Mouse (Mus musculus): Measurements from ENCODE around the gene Dennd5a. TPM values are rescaled to one million over a fixed set of nuclear protein-coding genes. Genes with fewer than 3 reads are reported as not detected.
"Not testable (repeated sequence)": the region's sequence is repeated elsewhere in the genome, so short reads cannot be mapped to it uniquely, and the experiment has no call there.

Dennd5a gene
- 38.0 and 44.3 TPM in 2 replicates for polyA plus RNA-seq (2015; fragmentation: Nextera tagmentation; extraction: Ambion mirVana)

- under 1% methylated on average over 93 of the region's 107 CpGs for WGBS
- H3K9me3 ChIP-seq = peaks cover 3% of the 10 kb centered on the region; the same call in 1 of the 2 replicates
- peak within 1 kb of the TSS; percentile 81 for H3K4me2 ChIP-seq
- ATAC-seq (ENCODE audit: insufficient number of reproducible peaks, insufficient read depth, low FRiP score, low TSS enrichment, low read depth) = peak; percentile 82
- H3K36me3 ChIP-seq = no peaks in the 10 kb centered on the region
- peaks cover 49% of the 10 kb centered on the region for H3K4me1 ChIP-seq
- peak within 1 kb of the TSS; percentile 94 for H3K9ac ChIP-seq
- peak within 1 kb of the TSS; percentile 82 for H3K4me3 ChIP-seq
- no peaks in the 10 kb centered on the region for H3K27me3 ChIP-seq
- H3K27ac ChIP-seq = peak within 1 kb of the TSS; percentile 89
Observed at GRCm38 (mm10) chr7:109959716-109960612, at the start of gene Dennd5a. TSS of gene Dennd5a (minus strand) at chr7:109960470.

GRCm38 (mm10) chr7:110009084-110009483 is 48.8 kb upstream of the Dennd5a start:
- Histone ChIP-seq H3K27me3 (no peaks in the 10 kb centered on the region), H3K36me3 (no peaks in the 10 kb centered on the region), H3K9me3 (no peaks in the 10 kb centered on the region), H3K9ac (no peak overlapping the region), H3K4me1 (no peaks in the 10 kb centered on the region), H3K4me3 (no peak overlapping the region), H3K4me2 (no peak overlapping the region), H3K27ac (no peak overlapping the region)
- ATAC-seq (ENCODE audit: insufficient number of reproducible peaks, insufficient read depth, low FRiP score, low TSS enrichment, low read depth) = no peak
- WGBS = 92% methylated on average over 6 of the region's 6 CpGs

- H3K4me3 ChIP-seq = no peak overlapping the region
- H3K4me1 ChIP-seq = no peaks in the 10 kb centered on the region
- H3K9me3 ChIP-seq = no peaks in the 10 kb centered on the region
- no peak overlapping the region for H3K27ac ChIP-seq
- H3K4me2 ChIP-seq = no peak overlapping the region
- H3K27me3 ChIP-seq = no peaks in the 10 kb centered on the region
- WGBS = 97% methylated on average over 1 of the region's 1 CpGs
- no peaks in the 10 kb centered on the region for H3K36me3 ChIP-seq
- no peak overlapping the region for H3K9ac ChIP-seq
- no peak for ATAC-seq (ENCODE audit: insufficient number of reproducible peaks, insufficient read depth, low FRiP score, low TSS enrichment, low read depth)
Observed at GRCm38 (mm10) chr7:110008513-110008912, 48.2 kb upstream of the Dennd5a start.

GRCm38 (mm10) chr7:110006471-110007195 is 46.4 kb upstream of the Dennd5a start:
- WGBS = 70% methylated on average over 5 of the region's 5 CpGs
- Histone ChIP-seq H3K9me3 (no peaks in the 10 kb centered on the region), H3K9ac (no peak overlapping the region), H3K4me3 (no peak overlapping the region), H3K27ac (no peak overlapping the region), H3K4me1 (peaks cover 3% of the 10 kb centered on the region; the same call in 1 of the 2 replicates), H3K36me3 (no peaks in the 10 kb centered on the region), H3K4me2 (no peak overlapping the region), H3K27me3 (no peaks in the 10 kb centered on the region)
- no peak for ATAC-seq (ENCODE audit: insufficient number of reproducible peaks, insufficient read depth, low FRiP score, low TSS enrichment, low read depth)

GRCm38 (mm10) chr7:110005976-110006375 is 45.7 kb upstream of the Dennd5a start:
- Histone ChIP-seq H3K4me3 (no peak overlapping the region), H3K36me3 (no peaks in the 10 kb centered on the region), H3K9ac (no peak overlapping the region), H3K27ac (no peak overlapping the region), H3K9me3 (no peaks in the 10 kb centered on the region), H3K4me1 (peaks cover 3% of the 10 kb centered on the region; the same call in 1 of the 2 replicates), H3K27me3 (no peaks in the 10 kb centered on the region), H3K4me2 (no peak overlapping the region)
- ATAC-seq (ENCODE audit: insufficient number of reproducible peaks, insufficient read depth, low FRiP score, low TSS enrichment, low read depth) = no peak

- Histone ChIP-seq H3K27ac (no peak overlapping the region), H3K4me2 (peak overlapping the region; percentile 49), H3K9me3 (no peaks in the 10 kb centered on the region), H3K9ac (peak overlapping the region; percentile 57), H3K4me3 (peak overlapping the region; percentile 17; the same call in 1 of the 2 replicates), H3K4me1 (peaks cover 3% of the 10 kb centered on the region; the same call in 1 of the 2 replicates), H3K27me3 (no peaks in the 10 kb centered on the region), H3K36me3 (no peaks in the 10 kb centered on the region)
- no peak for ATAC-seq (ENCODE audit: insufficient number of reproducible peaks, insufficient read depth, low FRiP score, low TSS enrichment, low read depth)
- WGBS = 15% methylated on average over 20 of the region's 20 CpGs
Observed at GRCm38 (mm10) chr7:110002968-110003367, 42.7 kb upstream of the Dennd5a start.

- Histone ChIP-seq H3K4me1 (peaks cover 3% of the 10 kb centered on the region; the same call in 1 of the 2 replicates), H3K27ac (no peak overlapping the region), H3K4me2 (no peak overlapping the region), H3K36me3 (no peaks in the 10 kb centered on the region), H3K4me3 (no peak overlapping the region), H3K27me3 (no peaks in the 10 kb centered on the region), H3K9ac (no peak overlapping the region), H3K9me3 (no peaks in the 10 kb centered on the region)
- ATAC-seq (ENCODE audit: insufficient number of reproducible peaks, insufficient read depth, low FRiP score, low TSS enrichment, low read depth) = no peak
Observed at GRCm38 (mm10) chr7:110002092-110002491, 41.8 kb upstream of the Dennd5a start.

- 73% methylated on average over 4 of the region's 4 CpGs for WGBS
- Histone ChIP-seq H3K9me3 (no peaks in the 10 kb centered on the region), H3K27ac (no peak overlapping the region), H3K9ac (no peak overlapping the region), H3K27me3 (no peaks in the 10 kb centered on the region), H3K4me1 (peaks cover 7% of the 10 kb centered on the region), H3K36me3 (no peaks in the 10 kb centered on the region), H3K4me3 (no peak overlapping the region), H3K4me2 (no peak overlapping the region)
- ATAC-seq (ENCODE audit: insufficient number of reproducible peaks, insufficient read depth, low FRiP score, low TSS enrichment, low read depth) = no peak
Observed at GRCm38 (mm10) chr7:109998388-109998787, 38.1 kb upstream of the Dennd5a start.

- Histone ChIP-seq H3K9ac (peak overlapping the region; percentile 44; the same call in 1 of the 2 replicates), H3K4me1 (peaks cover 7% of the 10 kb centered on the region; the same call in 1 of the 2 replicates), H3K9me3 (no peaks in the 10 kb centered on the region), H3K27ac (no peak overlapping the region), H3K27me3 (no peaks in the 10 kb centered on the region), H3K4me2 (no peak overlapping the region), H3K4me3 (no peak overlapping the region), H3K36me3 (no peaks in the 10 kb centered on the region)
- 66% methylated on average over 2 of the region's 2 CpGs for WGBS
- 0 out of 2 replicates have a peak, but pooled peaks have one; percentile 48 for ATAC-seq (ENCODE audit: insufficient number of reproducible peaks, insufficient read depth, low FRiP score, low TSS enrichment, low read depth)
Observed at GRCm38 (mm10) chr7:109993157-109993959, 33.1 kb upstream of the Dennd5a start.

- Histone ChIP-seq H3K9ac (no peak overlapping the region), H3K4me3 (no peak overlapping the region), H3K27me3 (no peaks in the 10 kb centered on the region), H3K9me3 (no peaks in the 10 kb centered on the region), H3K27ac (no peak overlapping the region), H3K4me2 (no peak overlapping the region), H3K36me3 (no peaks in the 10 kb centered on the region), H3K4me1 (peaks cover 7% of the 10 kb centered on the region; the same call in 1 of the 2 replicates)
- ATAC-seq (ENCODE audit: insufficient number of reproducible peaks, insufficient read depth, low FRiP score, low TSS enrichment, low read depth) = no peak
- WGBS = 91% methylated on average over 1 of the region's 1 CpGs
Observed at GRCm38 (mm10) chr7:109991286-109991685, 31.0 kb upstream of the Dennd5a start.

- H3K36me3 ChIP-seq; ATAC-seq (ENCODE audit: insufficient number of reproducible peaks, insufficient read depth, low FRiP score, low TSS enrichment, low read depth); H3K9me3 ChIP-seq; H3K4me1 ChIP-seq; H3K27me3 ChIP-seq: not testable (repeated sequence)
- H3K27ac ChIP-seq = peak within 1 kb of the TSS; percentile 86
- 36% methylated on average over 6 of the region's 6 CpGs for WGBS
- H3K4me3 ChIP-seq = peak within 1 kb of the TSS; percentile 56
- H3K4me2 ChIP-seq = peak within 1 kb of the TSS; percentile 79
- peak within 1 kb of the TSS; percentile 80 for H3K9ac ChIP-seq
Observed at GRCm38 (mm10) chr7:109986775-109987174, 26.5 kb upstream of the Dennd5a start, which contains the start of gene Tmem41b. TSS of gene Tmem41b (minus strand) at chr7:109986929.

Measured in embryonic facial prominence, embryonic 13.5 days (tissue).